Mouse (Mus musculus) megakaryocyte-erythroid progenitor cell, adult 5-6 weeks (primary cell): ENCODE data around the gene Atad5. TPM values are rescaled to one million over a fixed set of nuclear protein-coding genes. Genes with fewer than 3 reads are reported as not detected.

ENCODE experiments used
- ATAC-seq: replicated peaks from 2 replicates; pipeline ENCODE4 v1.8.0; 2016; ENCODE audit warnings: mild to moderate bottlenecking, inconsistent platforms; ENCODE audit not compliant: severe bottlenecking, poor library complexity, low FRiP score, low TSS enrichment
- total RNA-seq, 2 experiments: library from RNA; stranded (forward) in 1 of 2; stranded (reverse) in 1 of 2; fragments of 200-1000, 215-1000 nt in 1 of 2; fragments of >200 nt in 1 of 2; fragmentation: Nextera tagmentation in 1 of 2; gene quantifications; 2 replicates each; pipeline ENCODE4 v1.2.3; 2014 to 2017

Atad5 gene
- total RNA-seq, 2 experiments from 2014 or later = 42.8 to 50.6 TPM

DNA sequence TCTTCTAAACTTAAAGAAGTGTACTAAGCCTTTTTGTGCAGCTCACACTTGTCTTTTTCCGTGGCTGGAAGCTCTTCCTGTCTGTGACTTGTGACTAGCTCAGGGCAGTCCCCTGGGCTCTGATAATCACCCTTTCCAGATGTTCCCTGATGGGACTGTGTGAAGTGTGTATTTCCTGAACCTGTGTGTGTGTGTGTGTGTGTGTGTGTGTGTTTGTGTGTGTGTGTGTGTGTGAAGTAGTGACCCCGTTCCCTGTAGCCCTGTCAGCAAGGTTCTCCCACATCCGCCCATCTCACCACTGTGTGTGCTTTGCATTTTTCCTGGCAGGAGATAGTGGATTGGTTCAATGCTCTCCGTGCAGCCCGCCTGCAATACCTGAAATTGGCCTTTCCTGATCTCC lies 81.2 kb downstream of the Atad5 start:
- no peak for ATAC-seq

- ATAC-seq = no peak
Observed at GRCm38 (mm10) chr11:80171884-80172283, 82.7 kb downstream of the Atad5 start.

GRCm38 (mm10) chr11:80173963-80174670 lies 84.9 kb downstream of the Atad5 start:
- ATAC-seq = no peak

- ATAC-seq = no peak
Observed at GRCm38 (mm10) chr11:80176911-80177895, 88.0 kb downstream of the Atad5 start.

GRCm38 (mm10) chr11:80178316-80178715 lies 89.1 kb downstream of the Atad5 start:
- ATAC-seq = no peak

DNA sequence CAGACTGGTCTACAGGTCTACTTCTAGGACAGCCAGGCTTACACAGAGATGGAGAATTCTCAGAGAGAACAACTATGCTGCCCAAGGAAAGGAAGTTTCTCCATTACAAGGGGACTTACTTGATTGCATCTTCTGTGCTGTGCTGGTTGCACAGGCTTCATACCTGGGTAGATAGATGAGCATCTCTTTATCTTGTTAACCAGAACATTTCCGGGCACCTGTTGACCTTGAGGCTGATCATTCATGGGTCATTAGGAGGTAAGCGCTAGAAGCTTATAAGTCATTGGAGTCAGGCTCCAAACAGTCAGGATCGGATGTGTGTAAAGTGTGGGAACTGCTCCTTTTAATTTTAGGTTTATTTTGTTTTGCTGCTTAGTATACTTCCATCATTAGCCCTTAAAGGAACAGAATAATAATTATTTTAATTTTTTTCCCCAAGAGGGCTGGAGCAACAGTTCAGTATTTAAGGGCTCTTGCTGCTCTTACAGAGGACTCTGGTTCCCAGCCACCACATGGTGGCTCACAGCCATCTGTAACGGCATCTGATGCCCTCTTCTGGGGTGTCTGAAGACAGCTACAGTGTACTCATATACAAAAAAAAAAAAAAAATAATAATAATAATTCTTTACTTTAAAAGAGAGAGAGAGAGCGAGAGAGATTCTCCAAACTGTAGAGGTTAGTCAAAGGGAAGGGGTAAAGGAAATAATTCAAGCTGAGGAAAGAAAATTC lies 92.0 kb downstream of the Atad5 start:
- no peak for ATAC-seq

GRCm38 (mm10) chr11:80183054-80183704 lies 94.0 kb downstream of the Atad5 start:
- ATAC-seq = peak; percentile 42

- ATAC-seq = peak; percentile 99
Observed at GRCm38 (mm10) chr11:80183705-80184255, 94.6 kb downstream of the Atad5 start, which contains the start of gene Rnf135. Gene Rnf135, plus strand, starts transcription at chr11:80183851.

DNA sequence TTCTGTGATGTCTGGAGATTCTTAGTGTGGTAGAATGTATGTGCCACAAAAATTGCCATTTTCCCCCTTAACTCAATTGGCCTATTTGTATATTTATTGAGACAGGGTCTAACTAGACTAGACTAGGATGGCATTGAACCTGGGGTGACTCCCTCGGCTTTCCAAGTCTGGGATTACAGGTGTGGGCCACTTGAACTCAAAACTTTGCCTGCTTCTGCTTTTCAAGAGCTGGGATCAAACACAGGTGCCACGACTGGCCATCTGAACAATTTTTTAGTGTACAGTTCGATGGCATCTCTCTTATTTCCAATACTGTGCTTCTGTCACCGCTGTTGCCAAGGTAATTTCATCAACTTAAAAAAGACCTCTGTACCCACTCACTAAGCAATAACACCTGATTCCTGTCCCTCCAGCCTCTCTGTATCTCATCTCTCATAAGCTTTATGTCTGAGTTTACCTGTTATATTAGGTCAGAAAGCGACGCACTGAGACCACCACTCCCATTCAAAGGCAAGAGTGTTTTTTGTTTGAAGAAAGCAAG lies 95.4 kb downstream of the Atad5 start:
- no peak for ATAC-seq

Other genes with a start within 250 kb of the Atad5 start
- 47.1 and 59.6 TPM in 2 replicates for gene Utp6, start 127.0 kb upstream of the Atad5 start, total RNA-seq (2014; fragmentation: Nextera tagmentation)
- 129 and 148 TPM in 2 replicates for gene Utp6, start 127.0 kb upstream of the Atad5 start, total RNA-seq (2017)
- gene Suz12, start 96.3 kb upstream of the Atad5 start, total RNA-seq (2014; fragmentation: Nextera tagmentation) = 129 and 135 TPM in 2 replicates
- 104 and 124 TPM in 2 replicates for gene Suz12, start 96.3 kb upstream of the Atad5 start, total RNA-seq (2017)
- 28.4 and 42.0 TPM in 2 replicates for gene Crlf3, start 8.4 kb upstream of the Atad5 start, total RNA-seq (2014; fragmentation: Nextera tagmentation)
- gene Crlf3, start 8.4 kb upstream of the Atad5 start, total RNA-seq (2017) = 46.9 and 50.6 TPM in 2 replicates
- gene Tefm, start 52.8 kb downstream of the Atad5 start, total RNA-seq (2014; fragmentation: Nextera tagmentation) = 23.4 and 30.9 TPM in 2 replicates
- gene Tefm, start 52.8 kb downstream of the Atad5 start, total RNA-seq (2017) = 19.0 and 22.6 TPM in 2 replicates
- gene Adap2, start 64.7 kb downstream of the Atad5 start, total RNA-seq (2014; fragmentation: Nextera tagmentation) = not detected in 2 replicates
- 0.23 TPM in 1 of 2 replicates, not detected in the other for gene Adap2, start 64.7 kb downstream of the Atad5 start, total RNA-seq (2017)
- 7.1 and 9.1 TPM in 2 replicates for gene Rnf135, start 94.5 kb downstream of the Atad5 start, total RNA-seq (2014; fragmentation: Nextera tagmentation)
- 5.0 TPM in 2 replicates for gene Rnf135, start 94.5 kb downstream of the Atad5 start, total RNA-seq (2017)
- 44.3 and 65.2 TPM in 2 replicates for gene Rhot1, start 119.6 kb downstream of the Atad5 start, total RNA-seq (2014; fragmentation: Nextera tagmentation)
- gene Rhot1, start 119.6 kb downstream of the Atad5 start, total RNA-seq (2017) = 55.5 and 63.8 TPM in 2 replicates
- 0.44 and 0.64 TPM in 2 replicates for gene Rhbdl3, start 211.5 kb downstream of the Atad5 start, total RNA-seq (2014; fragmentation: Nextera tagmentation)
- not detected in 2 replicates for gene Rhbdl3, start 211.5 kb downstream of the Atad5 start, total RNA-seq (2017)